Mouse (Mus musculus): ENCODE results near the gene Gm49711.
"Not testable (repeated sequence)": the region's sequence is repeated elsewhere in the genome, so short reads cannot be mapped to it uniquely, and the experiment has no call there.

Gene Gm49711

GRCm38 (mm10) chr16:92064801-92065200, 6.7 kb downstream of the Gm49711 start:
- no peak for DNase-seq

- DNase-seq, result no peak
These were observed 12.2 kb downstream of the Gm49711 start for GRCm38 (mm10) chr16:92070338-92070737.

GRCm38 (mm10) chr16:92076797-92077196, 18.7 kb downstream of the Gm49711 start:
- no peak for DNase-seq

- DNase-seq, result peak; percentile 18
These were observed 25.8 kb downstream of the Gm49711 start for GRCm38 (mm10) chr16:92083771-92084453.

GRCm38 (mm10) chr16:92089225-92089624, 31.1 kb downstream of the Gm49711 start:
- DNase-seq, result no peak

GRCm38 (mm10) chr16:92091876-92092275, 33.8 kb downstream of the Gm49711 start:
- DNase-seq, result no peak

GRCm38 (mm10) chr16:92098351-92099051, 40.4 kb downstream of the Gm49711 start:
- no peak for DNase-seq

GRCm38 (mm10) chr16:92099598-92099997, 41.5 kb downstream of the Gm49711 start:
- DNase-seq, result no peak

- no peak for DNase-seq
These were observed 42.0 kb downstream of the Gm49711 start for GRCm38 (mm10) chr16:92100111-92100510.

GRCm38 (mm10) chr16:92102115-92102514, 44.0 kb downstream of the Gm49711 start:
- DNase-seq, result no peak

- DNase-seq, result not testable (repeated sequence)
These were observed 44.8 kb downstream of the Gm49711 start for GRCm38 (mm10) chr16:92102931-92103330.

- no peak for DNase-seq
These were observed 45.6 kb downstream of the Gm49711 start for GRCm38 (mm10) chr16:92103572-92104331.

GRCm38 (mm10) chr16:92104332-92104590, 46.1 kb downstream of the Gm49711 start:
- DNase-seq, result no peak

GRCm38 (mm10) chr16:92104951-92105350, 46.8 kb downstream of the Gm49711 start:
- no peak for DNase-seq

GRCm38 (mm10) chr16:92105631-92106030, 47.5 kb downstream of the Gm49711 start:
- DNase-seq, result peak; percentile 45

GRCm38 (mm10) chr16:92107346-92107745, 49.2 kb downstream of the Gm49711 start:
- DNase-seq, result no peak

- no peak for DNase-seq
These were observed 56.7 kb downstream of the Gm49711 start for GRCm38 (mm10) chr16:92114706-92115241.

GRCm38 (mm10) chr16:92115611-92116421, 57.7 kb downstream of the Gm49711 start:
- DNase-seq, result no peak

GRCm38 (mm10) chr16:92117337-92118209, 59.5 kb downstream of the Gm49711 start:
- no peak for DNase-seq

- DNase-seq, result no peak
These were observed 60.9 kb downstream of the Gm49711 start for GRCm38 (mm10) chr16:92119013-92119515.

- DNase-seq, result no peak
These were observed 62.9 kb downstream of the Gm49711 start for GRCm38 (mm10) chr16:92120899-92121531.
